Mouse (Mus musculus): ENCODE measurements at regions not wholly inside any gene's neighbourhood (a gene's known extent, or its start where the extent isn't known, plus 50 kb on each side); places are given as distances from the start of the nearest gene placed in this dataset.

- TF ChIP-seq POLR2A (IDR thresholded peaks at IDR 0.05; ENCODE audit: low read depth, low read length) (no peak), CTCF (IDR thresholded peaks at IDR 0.05; ENCODE audit: extremely low read depth, insufficient read length, insufficient replicate concordance, low read depth, low read length) (no peak)
Measured at GRCm38 (mm10) chr10:86555843-86556242, 57.1 kb upstream of the Syn3 start.

Measured in small intestine, adult 2 months (tissue).